Mouse (Mus musculus): Measurements from ENCODE around the gene Rsph9. TPM values are rescaled to one million over a fixed set of nuclear protein-coding genes. Genes with fewer than 3 reads are reported as not detected.

The Rsph9 gene
- total RNA-seq (2021) = 1 to 10 TPM; 1.1 to 1.4 TPM
- long read RNA-seq, experiment 1, partial matches to known transcripts = 0 of 1 reads
- long read RNA-seq, experiment 1, other reads (novel, unspliced or antisense) = 0 of 1 reads
- long read RNA-seq, experiment 2, partial matches to known transcripts = 0 of 1 reads
- long read RNA-seq, experiment 2, other reads (novel, unspliced or antisense) = 1 of 1 reads

DNA sequence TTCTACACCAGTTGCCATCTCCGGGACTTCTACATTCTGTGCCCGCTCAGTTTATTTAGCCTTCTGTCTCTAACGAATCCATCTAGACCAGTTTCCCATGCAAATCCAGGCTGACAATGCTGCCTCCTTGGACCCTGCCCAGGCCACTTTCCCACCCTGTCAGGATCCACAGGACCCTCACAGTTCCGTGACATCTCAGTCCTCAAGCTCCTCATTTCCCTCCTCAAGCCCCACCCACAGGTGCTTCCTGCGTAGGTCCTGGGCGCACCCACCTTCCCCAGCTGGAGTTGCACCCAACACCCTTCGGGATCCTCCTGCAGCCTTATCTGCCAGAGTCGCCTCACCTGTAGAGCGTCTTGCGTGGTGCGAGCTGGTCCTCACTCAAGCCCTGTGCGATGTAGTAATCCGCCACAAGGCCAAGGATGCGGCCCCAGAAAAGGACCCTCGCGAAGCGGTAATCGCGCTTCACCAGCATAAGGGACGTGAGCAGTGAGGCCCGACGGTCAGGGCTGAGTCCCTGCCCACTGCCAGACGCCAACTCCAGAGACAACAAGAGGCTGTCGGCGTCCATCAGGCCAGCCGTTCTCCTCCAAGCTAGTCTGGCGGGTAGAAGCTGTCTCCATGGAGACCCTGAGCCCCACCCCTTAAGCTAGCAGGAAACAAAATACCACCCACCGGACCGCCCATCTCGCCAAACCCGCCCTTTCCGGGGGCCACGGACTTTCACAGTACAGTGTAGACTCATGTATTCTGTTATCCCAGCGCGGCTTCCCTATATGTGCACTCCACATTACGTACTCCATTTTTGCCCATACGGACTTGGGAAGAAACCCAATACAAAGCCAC, at the start of gene Rsph9:
Rsph9 (minus strand) TSS at position 639 of the 846 bp plus-strand sequence.
- DNase-seq (ENCODE audit: low spot score in 2 of 2) = peak; percentile 57 to 82

GRCm38 (mm10) chr17:46188829-46189228, 44.8 kb upstream of the Rsph9 start:
- no peak for DNase-seq (ENCODE audit: low spot score in 2 of 2)

DNA sequence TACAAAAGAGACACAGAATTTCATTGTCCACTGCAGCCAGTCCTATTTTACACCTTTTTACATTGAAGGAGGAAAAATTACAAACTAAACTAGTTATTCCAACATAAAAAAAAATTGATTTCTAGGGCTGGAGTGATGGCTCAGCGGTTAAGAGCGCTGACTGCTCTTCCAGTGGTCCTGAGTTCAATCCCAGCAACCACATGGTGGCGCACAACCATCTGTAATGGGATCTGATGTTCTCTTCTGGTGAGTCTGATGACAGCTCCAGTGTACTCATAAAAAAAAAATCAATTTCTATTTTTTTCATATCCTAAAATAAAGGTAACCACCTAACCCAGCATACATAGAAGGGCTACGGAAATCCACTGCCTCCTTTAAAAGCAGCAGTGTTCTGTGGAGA, 38.3 kb upstream of the Rsph9 start:
- DNase-seq (ENCODE audit: low spot score in 2 of 2) = no peak

DNA sequence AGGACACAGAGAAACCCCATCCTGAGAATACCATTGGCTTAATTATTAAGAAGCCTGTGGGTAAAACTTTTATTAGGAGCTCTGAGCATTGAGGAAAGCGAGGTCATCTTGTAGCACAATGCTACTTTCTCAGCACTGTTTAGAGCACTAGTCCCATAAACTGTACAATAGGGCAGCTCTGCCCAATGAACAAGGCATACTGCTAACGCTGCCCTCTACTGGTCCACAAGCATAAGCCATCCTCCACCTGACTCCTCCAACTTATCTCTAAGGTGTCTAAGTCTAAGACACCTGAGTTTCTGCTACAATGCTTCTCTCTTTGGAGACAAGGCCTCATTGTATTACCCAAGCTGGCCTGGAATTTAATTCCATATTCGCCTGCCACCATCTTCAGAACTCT, 26.5 kb upstream of the Rsph9 start:
- no peak for DNase-seq (ENCODE audit: low spot score in 2 of 2)

DNA sequence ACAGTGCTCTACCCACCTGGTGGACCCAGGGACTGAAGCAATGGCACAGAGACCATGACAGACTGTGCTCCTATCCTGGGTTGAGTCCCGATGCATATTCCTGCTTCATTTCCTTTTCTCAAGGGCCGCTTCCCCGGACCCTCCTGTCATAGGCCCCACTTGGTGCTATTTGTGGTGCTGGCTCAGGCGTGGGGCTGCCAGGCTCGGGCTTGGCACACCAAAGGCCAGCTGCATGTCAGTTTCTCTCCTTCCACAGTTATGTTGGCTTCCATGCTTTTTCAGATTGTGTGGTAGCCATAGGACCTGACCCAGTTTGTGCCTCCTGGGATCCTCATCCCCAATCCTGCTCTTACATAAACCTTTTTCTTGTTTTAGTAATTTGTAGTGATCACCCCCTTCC, 24.8 kb upstream of the Rsph9 start:
- DNase-seq (ENCODE audit: low spot score in 2 of 2) = no peak

- DNase-seq (ENCODE audit: low spot score in 2 of 2) = peak in 1 of 2 experiments; percentile 42
Observed at GRCm38 (mm10) chr17:46168318-46168717, 24.3 kb upstream of the Rsph9 start.

GRCm38 (mm10) chr17:46167014-46167413, 23.0 kb upstream of the Rsph9 start:
- DNase-seq (ENCODE audit: low spot score in 2 of 2) = no peak

- DNase-seq (ENCODE audit: low spot score in 2 of 2) = no peak
Observed at GRCm38 (mm10) chr17:46166270-46166669, 22.3 kb upstream of the Rsph9 start.

- no peak for DNase-seq (ENCODE audit: low spot score in 2 of 2)
Observed at GRCm38 (mm10) chr17:46165460-46165859, 21.4 kb upstream of the Rsph9 start.

DNA sequence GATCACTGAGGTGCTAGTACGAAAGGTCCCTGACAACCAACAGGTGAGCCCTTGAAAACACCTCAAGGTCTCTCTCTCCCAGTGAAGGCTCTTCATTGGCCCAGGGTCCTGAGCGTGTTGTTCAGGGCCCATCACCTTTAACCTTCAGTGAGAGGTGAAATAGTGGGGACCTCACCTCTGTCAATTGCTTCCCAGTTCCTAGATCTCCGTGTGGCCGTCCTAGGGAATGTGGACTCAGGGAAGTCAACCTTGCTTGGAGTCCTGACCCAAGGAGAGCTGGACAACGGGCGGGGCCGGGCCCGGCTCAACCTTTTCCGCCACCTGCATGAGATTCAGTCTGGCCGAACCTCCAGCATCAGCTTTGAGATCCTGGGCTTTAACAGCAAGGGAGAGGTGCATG, 20.8 kb upstream of the Rsph9 start:
- no peak for DNase-seq (ENCODE audit: low spot score in 2 of 2)

DNA sequence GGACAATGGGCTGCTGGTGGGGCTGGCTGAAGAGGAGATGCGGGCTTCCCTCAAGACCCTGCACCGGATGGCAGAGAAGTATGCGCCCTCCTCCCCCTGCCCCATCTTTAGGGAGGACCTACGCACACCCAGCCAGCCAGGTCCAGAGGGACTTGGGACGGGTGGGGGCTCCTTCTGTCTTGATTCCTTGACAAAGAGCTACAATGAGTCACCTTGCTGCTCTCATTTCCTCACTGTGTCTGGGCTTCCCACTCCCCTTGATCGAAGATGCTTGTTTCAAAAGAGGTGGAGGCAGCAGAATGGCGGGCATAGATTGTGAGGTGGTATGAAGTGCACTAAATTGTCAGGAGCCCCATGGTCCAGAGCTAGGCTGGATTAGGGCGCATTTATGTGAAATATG, 20.3 kb upstream of the Rsph9 start:
- DNase-seq (ENCODE audit: low spot score in 2 of 2) = no peak

GRCm38 (mm10) chr17:46162951-46163421, 19.0 kb upstream of the Rsph9 start:
- no peak for DNase-seq (ENCODE audit: low spot score in 2 of 2)

GRCm38 (mm10) chr17:46162551-46162950, 18.5 kb upstream of the Rsph9 start:
- no peak for DNase-seq (ENCODE audit: low spot score in 2 of 2)

DNA sequence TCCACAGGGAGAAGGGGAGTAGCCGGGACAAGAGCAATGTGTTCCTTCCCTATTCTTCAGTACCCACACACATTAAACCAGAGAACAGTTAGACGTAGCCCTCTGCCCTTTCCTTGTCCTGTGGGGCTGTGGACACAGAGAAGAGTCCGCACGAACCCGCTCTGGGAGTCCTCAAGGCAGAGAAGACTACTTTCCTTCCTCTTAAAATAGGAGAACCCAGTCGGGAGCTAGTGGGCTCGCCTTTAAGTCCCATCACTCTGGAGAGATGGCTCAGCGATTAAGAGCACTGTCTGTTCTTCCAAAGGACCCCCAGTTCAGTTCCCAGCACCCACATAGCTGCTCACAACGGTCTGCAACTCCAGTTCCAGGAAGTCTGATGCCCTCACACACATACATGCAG, 17.7 kb upstream of the Rsph9 start:
- DNase-seq (ENCODE audit: low spot score in 2 of 2) = no peak

- DNase-seq (ENCODE audit: low spot score in 2 of 2) = no peak
Observed at GRCm38 (mm10) chr17:46161179-46161578, 17.2 kb upstream of the Rsph9 start.

DNA sequence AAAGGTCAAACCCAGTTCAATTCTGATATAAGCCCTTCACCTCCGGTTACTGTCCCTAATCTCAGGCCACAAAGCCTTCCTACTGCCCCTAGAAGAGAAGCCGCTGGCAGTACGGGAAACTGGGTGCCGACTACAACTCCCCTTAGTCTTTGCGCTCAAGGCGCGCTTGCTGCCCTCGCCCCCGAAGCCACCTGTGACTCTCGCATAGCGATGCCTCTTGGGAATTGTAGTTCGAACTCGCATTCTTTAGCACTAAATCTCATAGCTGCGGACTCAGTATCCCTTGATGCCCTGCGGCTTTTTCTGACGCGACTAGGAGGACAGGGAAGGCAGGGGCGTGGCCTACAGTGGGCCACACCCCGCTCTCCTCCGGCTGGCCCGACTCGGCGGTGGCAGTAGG, 16.7 kb upstream of the Rsph9 start, which contains the start of gene Gtpbp2:
Gtpbp2 (plus strand) TSS at position 347 of the 400 bp plus-strand sequence.
- peak; percentile 77 to 91 for DNase-seq (ENCODE audit: low spot score in 2 of 2)

GRCm38 (mm10) chr17:46160090-46160662, 16.2 kb upstream of the Rsph9 start:
- DNase-seq (ENCODE audit: low spot score in 2 of 2) = peak; percentile 72 to 89

DNA sequence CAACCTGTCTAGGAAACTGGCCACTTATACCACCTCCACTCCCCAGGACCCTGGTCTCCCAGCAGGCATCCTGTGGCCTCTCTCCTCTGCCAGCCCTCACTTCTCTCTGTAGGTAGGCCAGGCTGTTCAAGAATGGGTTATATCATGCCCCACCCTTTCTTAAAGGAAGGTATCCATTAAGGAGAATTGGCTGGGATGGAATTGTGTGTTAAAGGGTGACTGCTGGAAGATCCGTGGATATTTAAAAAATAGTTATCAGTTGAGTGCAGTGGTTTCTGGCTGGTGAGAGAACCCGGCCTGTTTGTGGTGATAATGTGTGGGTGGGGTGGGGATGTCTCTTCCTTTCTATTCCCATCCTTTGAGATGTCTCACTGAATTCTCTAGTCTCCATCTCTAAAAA, 15.2 kb upstream of the Rsph9 start:
- DNase-seq (ENCODE audit: low spot score in 2 of 2) = no peak

DNA sequence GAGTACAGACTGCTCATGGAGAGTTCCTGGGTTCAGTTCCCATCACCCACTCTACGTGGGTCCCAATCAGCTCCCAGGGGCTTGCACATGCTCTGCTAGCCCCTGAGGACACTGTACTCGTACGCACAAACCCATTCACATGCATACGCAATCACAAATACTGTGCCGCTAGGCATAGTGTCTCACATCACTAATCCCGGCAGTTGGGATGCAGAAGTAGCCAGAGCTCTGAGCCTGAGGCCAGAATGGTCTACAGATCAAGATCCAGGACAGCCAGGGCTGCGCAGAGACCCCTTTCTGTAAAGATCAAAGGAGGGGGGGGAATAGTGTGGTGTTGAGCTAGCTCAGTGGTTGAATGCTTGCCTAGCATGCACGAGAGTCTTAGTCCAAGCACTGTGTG, 13.1 kb upstream of the Rsph9 start:
- no peak for DNase-seq (ENCODE audit: low spot score in 2 of 2)

GRCm38 (mm10) chr17:46156680-46157079, 12.7 kb upstream of the Rsph9 start:
- no peak for DNase-seq (ENCODE audit: low spot score in 2 of 2)

DNA sequence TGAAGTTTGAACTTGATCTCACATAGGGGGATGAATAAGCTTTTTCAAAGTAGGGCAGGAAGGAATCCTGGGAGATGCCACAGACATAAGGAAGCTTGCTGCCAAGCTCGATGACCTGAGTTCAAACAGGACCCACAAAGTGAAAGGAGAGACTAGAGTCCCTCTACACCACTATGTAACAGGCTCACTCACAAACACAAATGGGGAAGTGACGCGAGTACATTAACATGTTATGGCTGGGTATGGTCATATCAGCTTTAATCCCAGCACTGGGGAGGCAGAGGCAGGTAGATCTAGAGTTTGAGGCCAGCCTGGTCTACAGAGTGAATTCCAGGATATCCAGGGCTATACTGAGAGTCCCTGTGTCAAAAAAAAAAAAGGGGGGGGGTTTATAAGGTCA, 10.3 kb upstream of the Rsph9 start:
- DNase-seq (ENCODE audit: low spot score in 2 of 2) = no peak
